Mouse (Mus musculus): Measurements from ENCODE around the gene Cenpc1. TPM values are rescaled to one million over a fixed set of nuclear protein-coding genes. Genes with fewer than 3 reads are reported as not detected.

Gene Cenpc1
- polyA plus RNA-seq, 1 experiment from 2014 or later, result 29.5 TPM

Other genes starting within 250 kb of the Cenpc1 start
- 0.27 and 0.91 TPM in 2 replicates for gene Stap1, start 6.2 kb upstream of the Cenpc1 start, polyA plus RNA-seq (2015; fragmentation: Nextera tagmentation; extraction: Ambion mirVana)
- 13.2 and 13.6 TPM in 2 replicates for gene Uba6, start 107.2 kb upstream of the Cenpc1 start, polyA plus RNA-seq (2015; fragmentation: Nextera tagmentation; extraction: Ambion mirVana)
- gene Gnrhr, start 132.3 kb upstream of the Cenpc1 start, polyA plus RNA-seq (2015; fragmentation: Nextera tagmentation; extraction: Ambion mirVana), result not detected in 2 replicates
- not detected in 2 replicates for gene Tmprss11c, start 223.7 kb upstream of the Cenpc1 start, polyA plus RNA-seq (2015; fragmentation: Nextera tagmentation; extraction: Ambion mirVana)